Mouse (Mus musculus) left cerebral cortex, adult 6 months (tissue): Measurements from ENCODE around the gene Pan3. TPM values are rescaled to one million over a fixed set of nuclear protein-coding genes. Genes with fewer than 3 reads are reported as not detected.

ENCODE experiments used
- long read RNA-seq, 2 experiments: library from polyadenylated mRNA; unstranded; transcript quantifications; one replicate each; pipeline ENCODE4 v2.0.0; 2019 to 2020
- polyA plus RNA-seq: library from polyadenylated mRNA; unstranded; fragments of <200 nt; fragmentation: Nextera tagmentation; gene quantifications from 2 replicates; pipeline ENCODE4 v1.2.3, GENCODE M21; 2021

Gene Pan3
- polyA plus RNA-seq: 34.7 and 52.2 TPM in 2 replicates
- long read RNA-seq, experiment 1, partial matches to known transcripts: 4 of 12 reads
- long read RNA-seq, experiment 1, other reads (novel, unspliced or antisense): 7 of 12 reads
- long read RNA-seq, experiment 2, partial matches to known transcripts: 19 of 20 reads
- long read RNA-seq, experiment 2, other reads (novel, unspliced or antisense): 1 of 20 reads

DNA sequence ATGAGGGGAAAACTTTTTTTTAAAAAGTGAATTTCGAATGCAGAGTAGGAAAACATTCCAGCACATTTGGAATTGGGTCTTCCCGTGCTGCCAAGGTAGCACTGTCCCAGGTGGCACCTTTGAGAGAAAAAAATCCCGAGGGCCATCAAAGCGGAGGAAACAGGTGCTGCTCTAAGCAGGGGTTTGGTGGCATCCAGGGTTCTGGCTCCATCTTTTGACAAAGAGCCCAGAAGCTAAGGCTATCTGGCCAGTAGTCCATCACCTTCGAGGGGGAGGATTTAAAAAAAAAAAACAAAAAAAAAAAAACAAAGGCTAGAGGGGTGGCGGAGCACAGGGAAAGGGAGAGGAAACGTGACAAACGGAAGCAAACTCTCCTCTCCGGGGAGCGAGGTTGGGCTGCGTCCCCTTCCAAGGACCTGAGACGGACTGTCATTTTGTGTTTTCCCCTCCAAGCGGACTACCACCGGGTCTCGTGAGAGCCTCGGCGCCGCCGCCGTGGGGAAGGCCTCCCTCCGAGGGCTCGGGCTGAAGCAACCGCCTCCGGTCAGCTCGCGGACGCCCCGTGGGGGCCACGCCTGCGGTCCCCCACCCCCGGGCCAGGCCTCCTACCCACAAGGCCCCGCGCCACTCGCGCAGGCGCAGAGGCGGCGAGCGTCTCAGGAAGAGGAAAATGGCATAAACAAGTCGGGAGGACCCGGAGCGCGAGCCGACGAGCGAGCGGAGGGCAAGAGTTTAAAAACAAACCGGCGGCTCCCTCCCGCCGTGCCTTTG lies at the start of gene Pan3:
Gene Pan3, plus strand, starts transcription at position 627 of the 771 bp plus-strand sequence.

DNA sequence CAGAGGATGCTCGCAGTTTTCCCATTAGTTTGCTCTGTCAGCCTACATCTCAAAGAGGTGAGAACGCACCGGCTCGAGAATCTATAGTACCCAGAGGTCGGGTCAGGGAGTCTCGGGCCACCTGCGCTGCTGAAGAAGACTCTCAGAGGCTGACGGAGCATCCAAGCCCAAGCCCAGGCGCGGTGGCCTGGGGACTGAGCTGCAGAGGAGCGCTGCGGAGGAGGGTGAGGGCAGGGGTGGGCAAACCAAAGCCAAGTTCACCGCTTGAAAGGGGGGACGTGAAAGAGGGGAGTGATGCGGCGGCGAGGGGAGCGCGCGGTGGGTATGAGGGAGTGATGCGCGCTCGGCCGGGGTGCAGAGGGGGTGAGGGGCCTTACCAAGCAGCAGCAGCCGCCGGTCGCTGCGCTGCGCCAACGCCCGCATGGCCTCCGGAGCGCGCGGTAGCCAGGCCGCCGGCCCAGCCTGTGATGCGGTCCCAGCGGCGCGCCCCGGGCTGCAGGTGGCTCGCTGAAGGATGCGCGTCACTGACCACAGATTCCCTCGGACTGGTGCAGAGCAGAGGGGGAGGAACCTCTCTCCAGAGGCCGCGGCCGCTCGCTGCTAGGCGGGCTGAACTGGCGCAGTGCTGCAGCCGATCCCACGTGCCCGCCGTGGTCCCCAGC lies 30.0 kb upstream of the Pan3 start, which contains the start of gene Flt3:
Gene Flt3, minus strand, starts transcription at position 647 of the 662 bp plus-strand sequence.

Other genes with a start within 250 kb of the Pan3 start
- gene Gsx1, start 241.5 kb upstream of the Pan3 start, polyA plus RNA-seq: 0.22 and 0.45 TPM in 2 replicates
- not detected in 2 replicates for gene Pdx1, start 160.2 kb upstream of the Pan3 start, polyA plus RNA-seq
- gene Cdx2, start 122.9 kb upstream of the Pan3 start, polyA plus RNA-seq: not detected in 2 replicates
- not detected in 2 replicates for gene Urad, start 107.7 kb upstream of the Pan3 start, polyA plus RNA-seq
- 1.2 and 1.3 TPM in 2 replicates for gene Flt3, start 29.7 kb upstream of the Pan3 start, polyA plus RNA-seq